Mouse (Mus musculus) c-Kit-positive CD71-positive TER-119-positive erythroid progenitor cells, embryonic 14.5 days (primary cell): ENCODE results near the gene Gm20662.

ENCODE experiments used
- DNase-seq: peaks from one replicate; pipeline ENCODE4 v3.0.0-alpha.2; 2013; ENCODE audit warnings: low spot score

Gm20662 gene

GRCm38 (mm10) chr9:108085261-108085660 lies 89.1 kb downstream of the Gm20662 start:
- no peak for DNase-seq

- no peak for DNase-seq
Observed at GRCm38 (mm10) chr9:108090611-108091120, 94.5 kb downstream of the Gm20662 start.

GRCm38 (mm10) chr9:108093586-108093985 lies 97.4 kb downstream of the Gm20662 start:
- DNase-seq: no peak

- peak; percentile 98 for DNase-seq
Observed at GRCm38 (mm10) chr9:108094184-108094941, 98.2 kb downstream of the Gm20662 start, which contains the start of gene Apeh. Gene Apeh, minus strand, starts transcription at chr9:108094606.
